Mouse (Mus musculus) adrenal gland, postnatal 4 days (tissue): ENCODE results near the gene Nlgn1. TPM values are rescaled to one million over a fixed set of nuclear protein-coding genes. Genes with fewer than 3 reads are reported as not detected.

Experiments used
- DNase-seq, 2 experiments: peaks; one replicate each; pipeline ENCODE4 v3.0.0; 2021 to 2022; ENCODE audit warnings: low spot score in 2 of 2, mixed read lengths in 2 of 2
- total RNA-seq, 2 experiments: library from RNA; stranded (reverse); gene quantifications; 2 replicates each; pipeline ENCODE4 v1.2.3; 2021

Nlgn1 gene
- total RNA-seq, 2 experiments from 2014 or later: 3.9 to 4.0 TPM

- DNase-seq: no peak
Observed at GRCm38 (mm10) chr3:25844686-25845462, 487.4 kb downstream of the Nlgn1 start.

GRCm38 (mm10) chr3:25830237-25830636 is 502.0 kb downstream of the Nlgn1 start:
- no peak for DNase-seq

GRCm38 (mm10) chr3:25813368-25813767 is 518.9 kb downstream of the Nlgn1 start:
- no peak for DNase-seq

GRCm38 (mm10) chr3:25807559-25807958 is 524.7 kb downstream of the Nlgn1 start:
- DNase-seq: no peak

- DNase-seq: no peak
Observed at GRCm38 (mm10) chr3:25781651-25782050, 550.6 kb downstream of the Nlgn1 start.

DNA sequence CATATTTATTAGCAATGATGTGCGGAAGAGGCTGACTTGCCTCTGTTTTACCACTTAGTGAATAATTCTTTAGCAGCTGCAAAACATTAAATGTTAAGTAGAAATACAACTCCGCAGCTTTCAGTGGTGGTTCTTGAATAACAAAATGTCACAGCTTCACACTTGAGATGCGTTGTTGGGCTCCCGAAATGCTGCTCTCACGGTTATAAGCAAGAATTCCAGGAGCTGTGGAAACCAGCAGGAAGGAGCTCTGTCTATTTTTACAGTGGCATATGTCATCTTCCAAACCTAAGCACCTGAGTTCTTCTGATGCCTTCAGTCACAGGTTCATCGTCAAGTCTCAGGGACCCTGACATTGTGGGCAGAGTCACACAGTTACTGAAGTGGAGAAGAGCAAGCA is 556.8 kb downstream of the Nlgn1 start:
- no peak for DNase-seq

DNA sequence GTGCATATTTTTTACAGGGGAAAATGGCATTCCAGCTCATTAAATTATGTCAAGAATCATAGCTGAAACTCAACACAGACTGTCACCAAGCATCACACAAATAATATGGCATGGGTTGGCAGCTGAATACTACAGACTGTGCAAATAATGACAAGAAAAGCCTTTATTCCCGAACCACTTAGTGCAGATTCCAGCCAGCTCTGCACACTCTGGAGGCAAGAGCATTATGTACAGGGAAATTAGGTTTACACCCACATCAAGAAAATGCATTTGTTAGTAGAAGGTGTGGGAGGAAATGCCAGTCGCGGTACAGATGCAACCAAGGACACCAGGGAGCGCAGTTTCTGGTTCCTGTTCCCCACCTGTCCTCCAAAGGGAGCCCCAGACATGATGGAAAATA is 558.4 kb downstream of the Nlgn1 start:
- no peak for DNase-seq

DNA sequence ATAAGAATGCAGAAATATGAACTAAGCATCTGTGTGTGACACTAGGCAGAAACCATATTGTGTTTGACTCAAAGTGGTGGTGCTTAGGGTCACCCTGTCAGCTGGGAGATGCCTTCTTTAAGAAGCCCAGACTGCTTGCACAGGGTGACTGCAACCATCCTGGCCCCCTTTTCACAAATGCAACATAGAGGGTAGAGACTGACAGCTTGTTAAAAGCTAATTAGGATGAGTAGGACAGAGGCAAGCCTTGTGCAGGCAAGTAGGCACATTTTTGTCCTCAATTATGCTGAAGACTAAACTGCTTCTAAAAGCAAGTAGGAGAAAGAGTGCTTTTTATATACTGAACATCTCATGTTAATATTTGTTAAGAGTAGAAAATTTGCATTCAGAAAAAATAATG is 558.8 kb downstream of the Nlgn1 start:
- DNase-seq: no peak

- DNase-seq: no peak
Observed at GRCm38 (mm10) chr3:25763689-25764088, 568.6 kb downstream of the Nlgn1 start.

- DNase-seq: no peak
Observed at GRCm38 (mm10) chr3:25757813-25758212, 574.4 kb downstream of the Nlgn1 start.

GRCm38 (mm10) chr3:25724111-25724510 is 608.1 kb downstream of the Nlgn1 start:
- no peak for DNase-seq

DNA sequence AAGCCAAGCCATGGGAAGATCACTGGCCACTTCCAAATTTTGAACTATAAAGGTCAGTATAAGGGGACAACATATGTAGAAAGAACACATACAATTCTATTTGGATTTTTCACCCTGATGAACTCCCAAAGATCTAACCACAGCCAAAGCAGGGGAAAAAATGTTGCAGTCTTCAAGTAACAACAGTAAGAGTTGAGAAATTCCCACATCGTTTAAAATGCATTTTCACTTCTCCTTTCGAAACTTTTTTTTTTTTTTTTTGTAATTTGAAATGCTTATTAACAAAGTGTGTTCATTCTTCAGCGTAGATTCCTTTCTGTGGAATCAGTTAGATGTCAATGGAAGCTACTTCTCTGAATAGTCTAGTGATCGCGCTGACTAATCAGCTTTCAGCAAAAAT is 610.8 kb downstream of the Nlgn1 start:
- DNase-seq: no peak

DNA sequence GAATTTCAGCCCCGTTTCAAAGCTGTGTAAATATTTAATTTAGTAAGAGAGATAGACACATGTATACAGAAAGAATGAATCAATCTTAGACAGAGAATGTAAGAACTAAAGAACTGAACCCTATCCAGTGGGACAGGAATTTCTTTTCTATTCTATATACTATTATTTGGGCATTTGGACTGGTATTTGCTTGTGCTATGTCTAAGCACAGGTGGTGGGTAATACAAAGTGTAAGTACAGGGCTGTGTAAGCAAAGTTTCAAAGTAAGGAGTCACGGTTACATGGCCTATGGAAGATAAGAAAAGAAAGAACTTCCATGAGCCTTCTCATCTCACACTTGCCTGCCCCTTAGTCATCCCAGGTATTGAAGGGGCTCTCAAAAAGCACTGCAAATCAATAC is 624.9 kb downstream of the Nlgn1 start:
- no peak for DNase-seq

GRCm38 (mm10) chr3:25697231-25697630 is 635.0 kb downstream of the Nlgn1 start:
- no peak for DNase-seq

DNA sequence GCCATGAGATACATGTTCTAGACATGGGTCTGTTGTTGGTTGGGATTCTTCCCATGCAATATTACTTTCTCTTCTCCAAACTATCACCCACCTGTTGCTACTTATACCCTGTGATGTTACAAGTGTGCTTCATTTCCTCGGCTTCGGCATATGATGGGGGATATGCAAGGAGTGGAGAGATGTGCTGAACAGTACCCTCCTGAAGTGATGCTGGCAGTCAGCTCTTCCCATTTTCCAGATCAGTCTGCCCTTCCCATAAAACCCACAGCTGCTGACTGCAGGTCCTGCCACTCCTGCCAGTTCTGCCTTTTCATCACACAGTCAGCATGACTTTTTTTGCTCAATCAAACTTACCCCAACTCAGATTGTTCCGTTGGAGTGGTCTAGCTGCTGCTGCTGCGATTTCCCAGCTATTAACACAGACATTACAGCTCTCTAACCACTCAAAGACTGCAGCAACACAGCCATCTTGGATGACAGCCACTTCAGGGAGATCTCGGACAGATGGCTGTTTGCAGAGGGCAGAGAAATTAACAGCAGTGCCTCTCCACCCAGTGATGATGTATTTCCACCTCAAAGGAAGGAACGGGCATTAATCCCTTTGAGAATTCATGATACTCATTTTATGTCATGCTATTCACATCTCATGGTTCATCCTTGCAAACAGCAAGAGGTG is 643.3 kb downstream of the Nlgn1 start:
- DNase-seq: no peak

DNA sequence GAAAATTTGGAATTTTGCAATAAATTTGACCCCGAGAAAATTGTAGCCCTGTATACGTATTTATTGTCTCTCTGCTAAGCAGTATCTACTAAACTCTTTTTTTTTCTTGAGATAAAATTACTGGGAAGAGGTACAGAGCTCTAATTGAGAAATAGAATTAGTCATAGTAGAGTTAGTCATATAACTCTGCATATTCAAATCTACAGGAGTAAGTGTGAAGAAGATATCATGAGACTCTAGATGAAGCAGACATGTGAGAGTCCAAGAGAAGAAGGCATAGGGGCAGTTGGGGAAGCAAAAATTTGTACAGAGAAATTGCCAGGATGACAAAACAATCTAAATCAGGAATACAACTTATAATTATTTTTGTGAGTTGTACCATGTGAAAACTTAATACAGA is 648.6 kb downstream of the Nlgn1 start:
- DNase-seq: no peak

- DNase-seq: no peak
Observed at GRCm38 (mm10) chr3:25679373-25679772, 652.9 kb downstream of the Nlgn1 start.

DNA sequence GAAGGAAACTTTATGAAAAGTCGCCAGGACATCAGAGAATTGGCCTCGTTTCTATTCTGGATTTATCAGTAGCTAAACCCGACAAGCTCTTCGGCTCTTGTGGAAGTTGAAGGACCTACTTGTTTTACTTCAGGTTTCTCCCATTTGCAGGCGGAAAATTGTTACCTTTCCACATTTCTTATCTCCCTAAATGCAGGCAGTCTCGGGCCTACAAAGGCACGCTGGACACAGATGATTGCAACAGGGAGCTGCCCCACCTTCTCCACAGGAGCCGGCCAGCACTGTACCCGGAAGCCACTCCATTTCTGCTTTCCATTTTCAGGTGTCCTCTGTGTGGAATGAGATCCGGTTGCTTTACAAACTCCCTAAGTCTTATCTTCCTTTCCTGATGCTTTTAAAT is 656.4 kb downstream of the Nlgn1 start:
- no peak for DNase-seq

GRCm38 (mm10) chr3:25675069-25675468 is 657.2 kb downstream of the Nlgn1 start:
- DNase-seq: no peak

DNA sequence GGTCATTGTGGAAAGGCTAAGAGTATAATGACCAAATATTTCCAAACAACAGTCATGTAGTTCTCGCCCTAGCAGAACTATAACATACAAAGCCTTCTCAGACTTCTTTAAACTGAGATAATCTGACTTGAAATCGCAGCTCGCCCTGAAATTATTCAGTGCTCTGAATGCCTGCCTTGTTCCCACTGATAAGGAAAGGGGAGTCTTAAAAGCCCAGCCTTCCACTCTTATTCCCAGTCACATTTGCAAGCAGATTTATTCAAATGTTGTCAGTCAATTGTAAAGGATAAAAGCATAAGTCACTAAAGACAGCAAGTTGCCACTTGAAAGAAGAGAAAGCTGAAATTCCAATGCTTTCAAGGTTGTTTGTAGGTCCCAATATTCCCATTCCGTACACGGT is 658.9 kb downstream of the Nlgn1 start:
- DNase-seq: no peak

DNA sequence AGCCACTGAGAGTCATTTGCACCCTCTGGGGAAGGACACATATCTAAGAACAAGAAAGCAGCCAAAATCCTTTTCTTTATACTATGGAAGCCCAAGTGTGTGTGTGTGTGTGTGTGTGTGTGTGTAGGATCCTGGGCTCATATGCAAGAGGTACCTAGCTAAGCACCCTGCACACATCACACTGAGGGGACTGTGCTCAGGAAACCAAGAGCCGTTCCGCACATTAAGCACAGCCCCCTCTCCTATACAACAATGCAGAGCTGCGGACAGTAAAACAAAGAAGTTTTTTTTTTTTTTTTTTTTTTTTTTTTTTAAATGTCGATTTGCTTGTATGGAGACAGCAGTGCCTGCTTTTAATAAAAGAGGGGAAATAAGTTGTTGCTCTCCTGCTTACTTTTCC is 659.5 kb downstream of the Nlgn1 start:
- no peak for DNase-seq

- no peak for DNase-seq
Observed at GRCm38 (mm10) chr3:25663464-25663863, 668.8 kb downstream of the Nlgn1 start.

DNA sequence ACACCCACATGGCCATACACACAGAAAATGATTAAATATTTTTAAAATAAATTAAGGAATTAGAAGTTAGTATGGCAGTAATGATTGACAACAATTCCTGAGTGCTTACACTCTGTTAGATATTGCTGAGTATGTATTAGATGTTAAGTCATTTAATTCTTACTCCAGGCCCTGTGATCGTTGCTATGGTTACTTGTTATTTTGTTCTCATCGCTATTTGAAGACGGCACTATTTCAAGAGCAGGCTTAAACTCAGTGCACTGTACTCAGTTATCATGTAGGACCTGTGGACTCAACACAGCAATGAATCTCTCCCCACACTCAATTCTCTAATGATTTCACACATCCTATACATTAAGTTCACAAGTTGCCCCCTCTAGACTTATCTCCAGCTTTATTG is 672.0 kb downstream of the Nlgn1 start:
- no peak for DNase-seq
